ENCODE assay signal across 10 mouse cellular contexts in genomic region chr13:44042730-44043493, GRCm38 (mm10).
A peak's percentile ranks its signal among the peaks of the same experiment; 100 is the strongest.
DNase-seq lines count a peak whose midpoint lies in the region; ATAC-seq lines count a peak whose summit lies in the region.
"Had no signal": no experiment of that assay in that cellular context is flagged by ENCODE, and none has a peak within 500 bp of the region (broad histone marks: within the 10 kb centered on the region; RNA-seq: fewer than 3 reads in every experiment).

No protein-coding gene starts in this region.

- DNase-seq in heart, postnatal 25 days (ENCODE audit: low spot score) = no peak
- peak; percentile 62 for DNase-seq in cerebellum, adult 11-12 months
- peak; percentile 82 for DNase-seq in midbrain, embryonic 11.5 days (ENCODE audit: low spot score, missing footprints)
- no peak for DNase-seq in left cerebral cortex, postnatal 36 days (ENCODE audit: low spot score in 2 of 2)
- DNase-seq in thymus, postnatal 4 days = no peak
- no peak for DNase-seq in thymus, postnatal 0 days (ENCODE audit: low spot score)
- DNase-seq: kidney, adult 8-10 months had no signal

- H3K4me1 ChIP-seq in heart, embryonic 13.5 days = peaks cover 44% of the 10 kb centered on the region
- H3K4me1 ChIP-seq in forebrain, embryonic 12.5 days = peaks cover 26% of the 10 kb centered on the region
- H3K4me1 ChIP-seq in midbrain, embryonic 11.5 days (ENCODE audit: control insufficient read depth, insufficient read depth, low read length) = peaks cover 9% of the 10 kb centered on the region

- H3K9ac ChIP-seq in heart, embryonic 13.5 days = peak overlapping the region; percentile 24; the same call in 1 of the 2 replicates
- H3K9ac ChIP-seq in forebrain, embryonic 12.5 days = no peak overlapping the region
- no peak overlapping the region for H3K9ac ChIP-seq in midbrain, embryonic 11.5 days (ENCODE audit: low read length)
- H3K9ac ChIP-seq: stomach, embryonic 15.5 days had no signal

- no peaks in the 10 kb centered on the region for H3K9me3 ChIP-seq in heart, embryonic 13.5 days
- no peaks in the 10 kb centered on the region for H3K9me3 ChIP-seq in forebrain, embryonic 12.5 days
- no peaks in the 10 kb centered on the region for H3K9me3 ChIP-seq in midbrain, embryonic 11.5 days (ENCODE audit: control insufficient read depth, low read length)
- H3K9me3 ChIP-seq: stomach, embryonic 15.5 days had no signal

- intact Hi-C loops in heart, postnatal 25 days (cut with DNase I) = no loop called here
- intact Hi-C loops in left cerebral cortex, postnatal 36 days (cut with DNase I) = no loop called here

- H3K27me3 ChIP-seq in heart, embryonic 13.5 days (replicated peaks) = no peaks in the 10 kb centered on the region
- H3K27me3 ChIP-seq in forebrain, embryonic 12.5 days = peaks cover 11% of the 10 kb centered on the region; the same call in 1 of the 2 replicates
- peaks cover 2% of the 10 kb centered on the region; the same call in 1 of the 2 replicates for H3K27me3 ChIP-seq in midbrain, embryonic 11.5 days (ENCODE audit: control insufficient read depth, insufficient read depth, low read length)
- H3K27me3 ChIP-seq: stomach, embryonic 15.5 days had no signal

- no peak overlapping the region for H3K4me2 ChIP-seq in heart, embryonic 13.5 days
- peak overlapping the region; percentile 17; the same call in 1 of the 2 replicates for H3K4me2 ChIP-seq in forebrain, embryonic 12.5 days
- no peak overlapping the region; the same call in 1 of the 2 replicates for H3K4me2 ChIP-seq in midbrain, embryonic 11.5 days
- H3K4me2 ChIP-seq: stomach, embryonic 15.5 days had no signal

- no peak for ATAC-seq in heart, embryonic 13.5 days (ENCODE audit: extremely low read depth, insufficient number of reproducible peaks, low FRiP score, low TSS enrichment)
- ATAC-seq in forebrain, embryonic 12.5 days (ENCODE audit: low FRiP score) = peak; percentile 74
- peak; percentile 52 for ATAC-seq in midbrain, embryonic 11.5 days (ENCODE audit: low FRiP score)

- H3K4me3 ChIP-seq in heart, embryonic 13.5 days = no peak overlapping the region
- no peak overlapping the region for H3K4me3 ChIP-seq in forebrain, embryonic 12.5 days (replicated peaks)
- H3K4me3 ChIP-seq in midbrain, embryonic 11.5 days (ENCODE audit: low read depth, low read length) = no peak overlapping the region
- H3K4me3 ChIP-seq: stomach, embryonic 15.5 days had no signal

- no peak overlapping the region for H3K27ac ChIP-seq in heart, embryonic 13.5 days (replicated peaks)
- H3K27ac ChIP-seq in forebrain, embryonic 12.5 days = peak overlapping the region; percentile 65
- H3K27ac ChIP-seq in midbrain, embryonic 11.5 days (ENCODE audit: low read depth, low read length) = no peak overlapping the region
- H3K27ac ChIP-seq: stomach, embryonic 15.5 days had no signal

- WGBS in heart, embryonic 13.5 days = 53% methylated on average over 9 of the region's 9 CpGs
- WGBS in forebrain, embryonic 12.5 days = 39% methylated on average over 9 of the region's 9 CpGs
- WGBS in midbrain, embryonic 11.5 days = 40% methylated on average over 9 of the region's 9 CpGs

- H3K36me3 ChIP-seq in heart, embryonic 13.5 days = no peaks in the 10 kb centered on the region
- H3K36me3 ChIP-seq in forebrain, embryonic 12.5 days (replicated peaks) = no peaks in the 10 kb centered on the region
- no peaks in the 10 kb centered on the region for H3K36me3 ChIP-seq in midbrain, embryonic 11.5 days (ENCODE audit: control insufficient read depth, insufficient read depth, low read length)
- H3K36me3 ChIP-seq: stomach, embryonic 15.5 days had no signal

Comparison
In these comparisons a context has a peak if more than half of its experiments do, and no peak if none do; other contexts are left out.
1. DNase-seq: peak in cerebellum, adult 11-12 months (single experiment) and midbrain, embryonic 11.5 days (single experiment); none in heart, postnatal 25 days (single experiment), left cerebral cortex, postnatal 36 days (0 of 2), thymus, postnatal 4 days (single experiment) and thymus, postnatal 0 days (single experiment).